8 mouse cellular contexts compared by ENCODE assay signal in genomic region chrX:101532347-101533221, GRCm38 (mm10). TPM values are rescaled to one million over a fixed set of nuclear protein-coding genes. Genes with fewer than 3 reads are reported as not detected.
DNase-seq lines count a peak whose midpoint lies in the region; ATAC-seq lines count a peak whose summit lies in the region.

Taf1 (plus strand) TSS chrX:101532734.

- no peaks in the 10 kb centered on the region for H3K9me3 ChIP-seq in hindbrain, embryonic 16.5 days (ENCODE audit: control insufficient read depth, low read length)

- peak within 1 kb of the TSS; percentile 62 for H3K4me2 ChIP-seq in hindbrain, embryonic 16.5 days (ENCODE audit: low read length)

- DNase-seq in WW6 (ENCODE audit: low read depth, low spot score): peak; percentile 84
- peak; percentile 59 to 87 for DNase-seq in cerebellum, postnatal 4 days (ENCODE audit: low spot score in 2 of 2)
- peak; percentile 94 for DNase-seq in gastrocnemius, adult 18-20 months (ENCODE audit: low spot score)
- peak; percentile 85 to 92 for DNase-seq in left cerebral cortex, adult 18-20 months (ENCODE audit: low spot score in 2 of 2)
- DNase-seq in right cerebral cortex, adult 18-20 months: peak; percentile 95
- peak; percentile 70 for DNase-seq in urinary bladder, postnatal 10 days (ENCODE audit: low spot score)

- H3K4me1 ChIP-seq in hindbrain, embryonic 16.5 days (ENCODE audit: control insufficient read depth, insufficient read depth, low read depth, low read length): peaks cover 5% of the 10 kb centered on the region

- peak; percentile 98 for ATAC-seq in hindbrain, embryonic 16.5 days

- peak within 1 kb of the TSS; percentile 73 for H3K27ac ChIP-seq in hindbrain, embryonic 16.5 days (ENCODE audit: low read depth, low read length)
- H3K27ac ChIP-seq in macrophage: peak within 1 kb of the TSS; percentile 61

- H3K79me2 ChIP-seq in macrophage (ENCODE audit: inconsistent target): peaks cover 14% of the 10 kb centered on the region

- H3K27me3 ChIP-seq in hindbrain, embryonic 16.5 days (replicated peaks; ENCODE audit: control insufficient read depth, insufficient read depth, low read length): no peaks in the 10 kb centered on the region

- 20% methylated on average over 47 of the region's 47 CpGs for WGBS in hindbrain, embryonic 16.5 days
- WGBS in macrophage (ENCODE audit: missing documents): 19% methylated on average over 42 of the region's 47 CpGs

- no peaks in the 10 kb centered on the region for H3K36me3 ChIP-seq in hindbrain, embryonic 16.5 days (ENCODE audit: control insufficient read depth, insufficient read depth, low read length)
- no peaks in the 10 kb centered on the region for H3K36me3 ChIP-seq in macrophage (ENCODE audit: inconsistent target)

- H3K4me3 ChIP-seq in hindbrain, embryonic 16.5 days (ENCODE audit: low read length): peak within 1 kb of the TSS; percentile 59
- peak within 1 kb of the TSS; percentile 54 for H3K4me3 ChIP-seq in macrophage (ENCODE audit: inconsistent target)

- H3K9ac ChIP-seq in hindbrain, embryonic 16.5 days (ENCODE audit: low read depth, low read length): peak within 1 kb of the TSS; percentile 67

RNA-seq across cellular contexts. Expression of gene Taf1, which starts in this region (rescaled TPM):
- 1 to 10 TPM; 8.4 to 9.2 TPM for total RNA-seq in gastrocnemius, adult 18-20 months (2021)
- 11.4 and 16.3 TPM in 2 replicates for polyA plus RNA-seq in hindbrain, embryonic 16.5 days (2015; fragmentation: Nextera tagmentation; extraction: Ambion mirVana)
- total RNA-seq in left cerebral cortex, adult 18-20 months (2021): 10 to 100 TPM; 48.8 to 49.9 TPM
- total RNA-seq in macrophage (2018; cell fraction: chromatin; rRNA removed): 100 to 1,000 TPM in 11 of 26 experiments, 10 to 100 TPM in 15; 71.0 to 164 (median 90.7) TPM
- total RNA-seq in macrophage (2018; cell fraction: cytosol; rRNA removed): 10 to 100 TPM; 18.1 to 35.2 (median 27.7) TPM
- 10 to 100 TPM; 40.6 to 75.1 (median 51.1) TPM for total RNA-seq in macrophage (2018; cell fraction: nucleus; rRNA removed)
- 19.2 to 24.2 TPM (median 23.8 TPM) in 3 replicates for polyA plus RNA-seq in macrophage (2018)

Comparison
In these comparisons a context has a peak if more than half of its experiments do, and no peak if none do; other contexts are left out.
1. Peak in every context shown above with its lines: DNase-seq, ATAC-seq, H3K4me3 ChIP-seq and H3K27ac ChIP-seq.
2. RNA of gene Taf1 (total RNA-seq): 48.8 to 49.9 TPM in left cerebral cortex, adult 18-20 months; 8.4 to 9.2 TPM in gastrocnemius, adult 18-20 months; every median in the first group is over 4 times any median in the second.